Mouse (Mus musculus): Measurements from ENCODE around the gene 9130213A22Rik.

- no peak for TF ChIP-seq CTCF (IDR thresholded peaks at IDR 0.05; ENCODE audit: low read depth)
- TF ChIP-seq EP300 (IDR thresholded peaks at IDR 0.05; ENCODE audit: low read depth), result no peak
These were observed 2.0 kb downstream of the 9130213A22Rik start, which contains the start of gene Hes7 for GRCm38 (mm10) chr11:69120221-69121000.
